Mouse (Mus musculus) liver, embryonic 14.5 days (tissue): ENCODE results near the gene Stum.

Source experiments
- CTCF ChIP-seq: IDR thresholded peaks from 2 replicates; pipeline ENCODE4 v1.5.1; 2016; ENCODE audit warnings: antibody characterized with exemption, low read depth, control low read depth
- EP300 ChIP-seq: IDR thresholded peaks from 2 replicates; pipeline ENCODE4 v1.6.1; 2016; ENCODE audit warnings: antibody characterized with exemption, low read depth

DNA sequence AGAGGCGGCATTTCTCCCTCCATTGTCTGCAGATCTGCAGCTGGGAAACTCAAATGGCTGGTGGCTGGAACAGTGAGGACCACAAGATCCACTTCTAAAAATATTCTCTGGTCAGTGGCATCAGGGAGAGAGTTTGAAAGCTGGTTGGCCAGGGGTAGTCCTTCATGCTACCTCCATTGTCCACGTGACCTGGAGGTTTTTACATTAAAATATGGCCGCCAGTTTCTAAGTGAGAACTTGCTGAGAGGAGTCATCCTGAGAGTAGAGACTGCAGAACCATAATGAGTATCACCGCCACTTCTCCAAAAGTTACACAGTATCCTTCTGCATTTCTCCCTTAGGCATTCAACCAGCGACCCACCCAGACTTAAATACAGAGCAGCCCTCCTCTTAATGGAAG lies 2.0 kb upstream of the Stum start:
- TF ChIP-seq CTCF, result no peak
- TF ChIP-seq EP300, result no peak
